Mouse (Mus musculus) small intestine, adult 2 months (tissue): Measurements from ENCODE around the gene 4632433K11Rik.

Experiments used
- CTCF ChIP-seq: fragments of 200-500 bp; IDR thresholded peaks from 2 replicates; pipeline ENCODE4 v1.5.1; 2012; ENCODE audit warnings: low read depth, mild to moderate bottlenecking, control low read depth, inconsistent platforms, low read length, moderate library complexity, mixed read lengths; ENCODE audit not compliant: insufficient replicate concordance, insufficient read length; ENCODE audit errors: extremely low read depth
- POLR2A ChIP-seq: fragments of 200-500 bp; IDR thresholded peaks from 2 replicates; pipeline ENCODE4 v1.6.1; 2012; ENCODE audit warnings: low read depth, mild to moderate bottlenecking, control low read depth, inconsistent platforms, low read length, moderate library complexity

DNA sequence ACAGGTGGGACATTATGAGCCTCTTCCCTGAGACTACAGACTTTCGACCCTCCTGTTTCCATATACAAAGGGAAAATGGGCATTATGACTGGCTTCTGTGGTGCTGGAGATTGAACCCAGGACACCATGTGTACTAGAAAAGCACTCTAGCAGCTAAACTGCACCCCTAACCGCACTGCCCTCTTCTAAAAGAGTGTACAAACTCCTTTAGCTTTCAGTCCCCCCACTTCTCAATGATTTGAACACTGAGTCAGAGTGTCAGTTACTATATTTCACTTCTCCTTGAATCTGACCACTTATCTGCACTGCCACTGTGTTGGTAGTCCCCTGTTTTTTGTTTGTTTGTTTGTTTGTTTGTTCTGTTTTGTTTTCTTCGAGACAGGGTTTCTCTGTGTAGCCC, at the start of gene 4632433K11Rik:
- TF ChIP-seq CTCF: no peak
- TF ChIP-seq POLR2A: no peak
